Mouse (Mus musculus): ENCODE results near the gene Ap2a1.

- TF ChIP-seq GATA1 (IDR thresholded peaks at IDR 0.05; ENCODE audit: low read length) (no peak), TAL1 (IDR thresholded peaks at IDR 0.05; ENCODE audit: low read length) (no peak)
These were observed 58.7 kb downstream of the Ap2a1 start for GRCm38 (mm10) chr7:44870614-44871013.

Measured in erythroblast, embryonic 14.5 days (primary cell).